8 mouse cellular contexts compared by ENCODE assay signal in the genomic region with DNA sequence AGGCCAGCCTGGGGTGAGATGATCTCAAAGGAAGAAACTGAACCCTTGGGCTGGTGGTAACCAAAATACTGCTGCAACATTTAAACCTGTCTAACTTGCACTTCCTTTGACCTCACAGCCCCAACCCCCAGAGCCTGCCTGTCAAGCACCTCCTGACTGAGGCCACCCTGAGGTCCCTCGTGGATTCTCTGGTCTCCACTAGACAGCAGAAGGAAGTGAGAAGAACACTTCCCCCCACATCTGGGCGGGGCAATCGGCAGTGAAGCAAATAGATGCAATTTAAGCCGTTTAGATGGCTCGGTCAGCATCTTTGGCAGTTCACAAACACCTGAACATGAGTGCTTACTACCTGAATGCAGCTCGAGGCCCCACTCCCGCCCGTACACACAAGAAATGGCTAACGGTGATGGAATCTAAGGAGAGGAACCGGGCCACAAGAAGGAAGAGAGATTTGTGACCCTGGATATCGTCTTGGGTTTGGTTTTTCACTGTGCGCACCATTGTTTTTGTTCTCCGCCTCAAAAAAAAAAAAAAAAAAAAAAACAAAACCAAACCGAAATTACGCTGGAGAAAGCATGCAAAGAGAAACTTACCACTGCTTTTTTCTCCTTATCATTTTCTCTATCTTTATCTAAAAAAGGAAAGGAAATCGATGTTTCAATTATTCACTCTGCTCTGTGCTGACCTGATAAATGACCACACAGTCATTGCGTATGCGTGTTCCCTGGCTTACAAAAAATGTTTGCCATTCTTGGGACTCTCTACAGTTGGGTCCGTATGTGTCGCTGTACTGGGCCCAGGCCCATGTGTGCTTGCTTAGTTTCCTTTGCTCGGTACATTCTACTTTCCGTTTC. TPM values are rescaled to one million over a fixed set of nuclear protein-coding genes. Genes with fewer than 3 reads are reported as not detected.
DNase-seq lines count a peak whose midpoint lies in the region; ATAC-seq and TF ChIP-seq lines count a peak whose summit lies in the region.

No protein-coding gene starts in this region.

- no peak for TF ChIP-seq POLR2A in testis, adult 2 months (IDR thresholded peaks at IDR 0.05; ENCODE audit: control insufficient read depth, low read depth, low read length)
- TF ChIP-seq POLR2A in olfactory bulb, adult 2 months (IDR thresholded peaks at IDR 0.05; ENCODE audit: insufficient read depth, low read depth, low read length) = no peak

- no peaks in the 10 kb centered on the region for H3K27me3 ChIP-seq in testis, adult 2 months (ENCODE audit: control insufficient read depth, insufficient read depth, low read length)
- H3K27me3 ChIP-seq in lung, embryonic 15.5 days = no peaks in the 10 kb centered on the region

- peak overlapping the region; percentile 87 for H3K9ac ChIP-seq in lung, embryonic 15.5 days

- 60% methylated on average over 22 of the region's 22 CpGs for WGBS in lung, embryonic 15.5 days
- WGBS in olfactory bulb, adult 2 months = 66% methylated on average over 22 of the region's 22 CpGs

- TF ChIP-seq CTCF in testis, adult 2 months (IDR thresholded peaks at IDR 0.05; ENCODE audit: control insufficient read depth, insufficient read depth, insufficient replicate concordance, low read depth, low read length) = no peak
- no peak for TF ChIP-seq CTCF in olfactory bulb, adult 2 months (IDR thresholded peaks at IDR 0.05; ENCODE audit: insufficient read depth, low read depth, low read length)

- H3K36me3 ChIP-seq in testis, adult 2 months (ENCODE audit: control insufficient read depth, insufficient read depth, low read length) = peaks cover 1% of the 10 kb centered on the region; the same call in 1 of the 2 replicates
- H3K36me3 ChIP-seq in lung, embryonic 15.5 days = 0 out of 2 replicates have a peak, but pooled peaks cover 4% of the 10 kb centered on the region

- peak; percentile 64 for ATAC-seq in granulocyte monocyte progenitor cell, adult 5-6 weeks (replicated peaks; ENCODE audit: poor library complexity, severe bottlenecking)
- no peak for ATAC-seq in lung, embryonic 15.5 days (ENCODE audit: borderline replicate concordance, extremely low read depth, low FRiP score, low TSS enrichment)

- peak overlapping the region; percentile 60 for H3K27ac ChIP-seq in testis, adult 2 months (ENCODE audit: control insufficient read depth, insufficient read depth, low read depth, low read length)
- H3K27ac ChIP-seq in lung, embryonic 15.5 days = no peak overlapping the region
- H3K27ac ChIP-seq in olfactory bulb, adult 2 months (ENCODE audit: insufficient read depth, low read depth, low read length) = no peak overlapping the region

- peak overlapping the region; percentile 92 for H3K4me3 ChIP-seq in testis, adult 2 months (ENCODE audit: control insufficient read depth, low read depth, low read length)
- peak overlapping the region; percentile 95 for H3K4me3 ChIP-seq in lung, embryonic 15.5 days
- H3K4me3 ChIP-seq in olfactory bulb, adult 2 months (ENCODE audit: insufficient read depth, low read depth, low read length) = peak overlapping the region; percentile 83

- H3K4me1 ChIP-seq in testis, adult 2 months (ENCODE audit: control insufficient read depth, insufficient read depth, low read length) = peaks cover 11% of the 10 kb centered on the region
- peaks cover 27% of the 10 kb centered on the region for H3K4me1 ChIP-seq in lung, embryonic 15.5 days
- peaks cover 14% of the 10 kb centered on the region for H3K4me1 ChIP-seq in olfactory bulb, adult 2 months (ENCODE audit: control insufficient read depth, insufficient read depth, low read length)

- no peaks in the 10 kb centered on the region for H3K9me3 ChIP-seq in lung, embryonic 15.5 days

- H3K4me2 ChIP-seq in lung, embryonic 15.5 days = peak overlapping the region; percentile 86

- no peak for DNase-seq in testis, postnatal 10 days (ENCODE audit: low spot score)
- peak; percentile 21 for DNase-seq in kidney, adult 18-20 months
- DNase-seq in frontal cortex, postnatal 25 days (ENCODE audit: low spot score in 2 of 2) = no peak
- no peak for DNase-seq in embryo, embryonic 10.5 days (ENCODE audit: low spot score)

RNA-seq across cellular contexts. Expression of gene Tk2, which starts 1.1 kb away (rescaled TPM):
- 10.6 and 11.1 TPM in 2 replicates for polyA plus RNA-seq in testis, adult 2 months (2012; rRNA removed)
- total RNA-seq in granulocyte monocyte progenitor cell, adult 5-6 weeks (2014; fragmentation: Nextera tagmentation) = 11.2 and 15.4 TPM in 2 replicates
- total RNA-seq in granulocyte monocyte progenitor cell, adult 5-6 weeks (2017) = 11.7 and 12.6 TPM in 2 replicates
- polyA plus RNA-seq in lung, embryonic 15.5 days (2015; fragmentation: Nextera tagmentation; extraction: Ambion mirVana) = 15.9 and 17.5 TPM in 2 replicates
- not detected in 2 replicates for polyA plus RNA-seq in olfactory bulb, adult 2 months (2012; ENCODE audit: insufficient read depth, insufficient read length, low replicate concordance, missing spikeins)

RNA-seq across cellular contexts. Expression of gene Cklf, which starts 3.4 kb away (rescaled TPM):
- polyA plus RNA-seq in testis, adult 2 months (2012; rRNA removed) = 133 and 164 TPM in 2 replicates
- 45.2 and 50.6 TPM in 2 replicates for total RNA-seq in granulocyte monocyte progenitor cell, adult 5-6 weeks (2014; fragmentation: Nextera tagmentation)
- 13.5 and 17.9 TPM in 2 replicates for total RNA-seq in granulocyte monocyte progenitor cell, adult 5-6 weeks (2017)
- polyA plus RNA-seq in lung, embryonic 15.5 days (2015; fragmentation: Nextera tagmentation; extraction: Ambion mirVana) = 36.7 and 39.2 TPM in 2 replicates
- polyA plus RNA-seq in olfactory bulb, adult 2 months (2012; ENCODE audit: insufficient read depth, insufficient read length, low replicate concordance, missing spikeins) = not detected in 2 replicates

RNA-seq across cellular contexts. Expression of gene Cmtm2a, which starts 45.7 kb away (rescaled TPM):
- 974 and 1,262 TPM in 2 replicates for polyA plus RNA-seq in testis, adult 2 months (2012; rRNA removed)
- not detected in 2 replicates for total RNA-seq in granulocyte monocyte progenitor cell, adult 5-6 weeks (2014; fragmentation: Nextera tagmentation)
- not detected in 2 replicates for total RNA-seq in granulocyte monocyte progenitor cell, adult 5-6 weeks (2017)
- polyA plus RNA-seq in lung, embryonic 15.5 days (2015; fragmentation: Nextera tagmentation; extraction: Ambion mirVana) = not detected in 2 replicates
- polyA plus RNA-seq in olfactory bulb, adult 2 months (2012; ENCODE audit: insufficient read depth, insufficient read length, low replicate concordance, missing spikeins) = not detected in 2 replicates

Comparison
In these comparisons a context has a peak if more than half of its experiments do, and no peak if none do; other contexts are left out.
1. RNA of gene Cklf, which starts 3.4 kb away (polyA plus RNA-seq): 133 to 164 TPM in testis, adult 2 months and 36.7 to 39.2 TPM in lung, embryonic 15.5 days; not detected in olfactory bulb, adult 2 months; every median in the first group is over 10 times any median in the second.
2. RNA of gene Cmtm2a, which starts 45.7 kb away (polyA plus RNA-seq): 974 to 1,262 TPM in testis, adult 2 months; not detected in lung, embryonic 15.5 days and not detected in olfactory bulb, adult 2 months; every median in the first group is over 100 times any median in the second.
3. Peak in every context shown above with its lines, with median percentiles within 50 percentile points of each other: H3K4me3 ChIP-seq.